Mouse (Mus musculus) ES-E14 (cell line): ENCODE measurements around the gene Il4i1.

Source experiments
- CHD2 ChIP-seq: IDR thresholded peaks from 2 replicates; pipeline ENCODE4 v1.6.1; 2014; ENCODE audit warnings: mild to moderate bottlenecking, low read depth, low read length, inconsistent platforms
- HCFC1 ChIP-seq: IDR thresholded peaks from 2 replicates; pipeline ENCODE4 v1.6.1; 2012; ENCODE audit warnings: low read length, inconsistent platforms, borderline replicate concordance; ENCODE audit not compliant: insufficient read depth
- MAFK ChIP-seq: IDR thresholded peaks from 2 replicates; pipeline ENCODE4 v1.6.1; 2014; ENCODE audit warnings: mild to moderate bottlenecking, low read depth, low read length, inconsistent platforms; ENCODE audit not compliant: insufficient read depth
- ZC3H11A ChIP-seq: IDR thresholded peaks from 2 replicates; pipeline ENCODE4 v1.6.1; 2012; ENCODE audit warnings: low read depth, mild to moderate bottlenecking, inconsistent platforms, low read length, borderline replicate concordance
- ZNF384 ChIP-seq: IDR thresholded peaks from 2 replicates; pipeline ENCODE4 v1.6.1; 2012; ENCODE audit warnings: low read depth, low read length, inconsistent platforms

- TF ChIP-seq MAFK: no peak
- TF ChIP-seq ZC3H11A: no peak
- no peak for TF ChIP-seq ZNF384
- no peak for TF ChIP-seq HCFC1
- no peak for TF ChIP-seq CHD2
Measured at GRCm38 (mm10) chr7:44864595-44865542, 48.7 kb downstream of the Il4i1 start.
